Mouse (Mus musculus): ENCODE data around the gene Porcn.

- no peak for TF ChIP-seq MYOG (IDR thresholded peaks at IDR 0.05; ENCODE audit: control insufficient read depth in 1 of 3, insufficient read depth in 1 of 3, insufficient read length in 2 of 3, low read depth in 2 of 3)
- no peak for TF ChIP-seq MAX (IDR thresholded peaks at IDR 0.05; ENCODE audit: low read depth)
- no peak for TF ChIP-seq POLR2A (IDR thresholded peaks at IDR 0.05; ENCODE audit: insufficient read length, low read depth)
- TF ChIP-seq REST (IDR thresholded peaks at IDR 0.05; ENCODE audit: insufficient read depth, insufficient read length), result no peak
Measured at GRCm38 (mm10) chrX:8167716-8168647, 38.3 kb downstream of the Porcn start.

Measured in myocyte (in vitro differentiated cells).